Mouse (Mus musculus): ENCODE measurements around the gene Zfp324. TPM values are rescaled to one million over a fixed set of nuclear protein-coding genes. Genes with fewer than 3 reads are reported as not detected.

Gene Zfp324
- 3.5 TPM for total RNA-seq (2023)

DNA sequence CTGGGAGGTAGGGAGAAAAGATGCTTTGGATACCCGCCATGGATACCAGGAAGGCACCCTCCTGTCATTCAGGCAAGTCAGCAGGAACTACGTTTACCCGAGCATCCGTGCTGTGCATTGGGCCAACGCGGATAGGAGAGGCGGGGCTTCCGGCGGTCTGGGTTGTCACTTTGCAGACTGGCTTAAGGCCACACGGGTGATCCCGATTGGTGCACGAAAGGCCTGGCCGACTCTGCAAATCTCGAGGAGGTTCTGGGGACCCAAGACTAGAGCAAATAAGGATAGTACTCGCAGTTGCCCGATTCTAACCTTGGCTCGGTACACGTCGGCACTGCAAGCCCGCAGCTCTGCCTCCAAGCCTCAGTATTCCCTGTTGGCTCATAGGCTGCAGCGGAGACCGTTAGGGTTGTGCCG, at the start of gene Zfp324:
Gene Zfp324, plus strand, starts transcription at position 161 of the 414 bp plus-strand sequence.

DNA sequence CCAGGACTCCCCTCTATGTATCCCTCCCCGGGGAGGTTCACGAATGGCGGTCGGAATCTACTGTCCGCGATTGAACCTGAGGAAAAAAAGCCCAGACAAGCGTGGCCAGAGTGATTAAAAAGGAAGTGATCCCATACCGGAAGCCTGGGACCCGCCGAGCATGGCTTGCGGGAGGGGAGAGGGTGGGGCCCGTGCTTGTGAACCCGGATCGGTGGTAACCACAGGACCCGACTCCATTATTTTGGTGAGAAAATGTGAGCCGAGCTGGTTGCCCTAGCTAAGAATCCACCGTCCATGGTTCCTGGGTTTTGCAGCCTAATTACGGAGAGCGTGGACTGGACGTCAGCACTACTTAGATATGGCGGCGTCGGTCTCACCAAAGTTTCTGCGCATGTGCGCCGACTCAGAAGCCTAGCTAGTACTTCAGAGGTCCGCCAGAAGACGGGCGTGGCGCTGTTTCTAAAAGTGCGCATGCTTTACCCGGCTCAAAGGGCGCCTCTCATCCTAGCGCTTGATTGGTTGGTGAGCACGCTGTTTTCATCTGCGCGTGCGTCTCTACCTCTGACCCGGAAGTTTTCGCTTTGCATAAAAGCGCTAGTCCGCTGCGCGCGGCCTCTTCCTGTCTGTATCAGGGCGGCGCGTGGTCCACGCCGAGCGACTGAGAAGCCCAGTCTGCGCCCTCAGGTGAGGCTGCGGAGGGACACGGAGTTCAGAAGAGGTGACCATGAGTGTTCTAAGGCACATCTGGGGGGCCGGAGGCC, 43.8 kb upstream of the Zfp324 start, which contains the start of gene Rps5:
Gene Rps5, plus strand, starts transcription at position 586 of the 761 bp plus-strand sequence.

DNA sequence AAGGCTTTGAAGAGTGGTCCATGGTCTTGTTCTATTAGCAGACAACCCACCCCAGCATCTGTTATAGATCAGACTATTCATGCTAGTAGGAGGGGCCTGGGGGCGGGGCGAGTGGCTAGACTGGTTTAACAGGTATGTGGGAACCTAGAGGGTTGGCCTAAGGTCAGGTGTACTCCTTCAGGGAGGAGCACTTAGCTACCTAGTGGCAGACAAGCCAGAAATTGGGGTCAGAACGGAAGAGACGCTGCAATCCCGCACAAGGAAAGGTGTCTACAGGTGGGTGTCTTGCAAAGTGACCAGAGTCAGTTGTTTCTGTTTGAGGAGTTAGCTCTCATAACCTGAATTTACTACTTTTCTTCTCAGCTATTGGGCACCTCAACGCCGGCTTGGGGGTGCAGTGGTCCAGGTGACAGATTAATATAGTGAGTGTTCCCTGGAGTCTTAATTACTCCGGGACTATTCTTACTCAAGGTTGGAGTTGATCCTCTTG, 38.4 kb upstream of the Zfp324 start, which contains the start of gene Rnf225:
Gene Rnf225, plus strand, starts transcription at position 226 of the 490 bp plus-strand sequence.

DNA sequence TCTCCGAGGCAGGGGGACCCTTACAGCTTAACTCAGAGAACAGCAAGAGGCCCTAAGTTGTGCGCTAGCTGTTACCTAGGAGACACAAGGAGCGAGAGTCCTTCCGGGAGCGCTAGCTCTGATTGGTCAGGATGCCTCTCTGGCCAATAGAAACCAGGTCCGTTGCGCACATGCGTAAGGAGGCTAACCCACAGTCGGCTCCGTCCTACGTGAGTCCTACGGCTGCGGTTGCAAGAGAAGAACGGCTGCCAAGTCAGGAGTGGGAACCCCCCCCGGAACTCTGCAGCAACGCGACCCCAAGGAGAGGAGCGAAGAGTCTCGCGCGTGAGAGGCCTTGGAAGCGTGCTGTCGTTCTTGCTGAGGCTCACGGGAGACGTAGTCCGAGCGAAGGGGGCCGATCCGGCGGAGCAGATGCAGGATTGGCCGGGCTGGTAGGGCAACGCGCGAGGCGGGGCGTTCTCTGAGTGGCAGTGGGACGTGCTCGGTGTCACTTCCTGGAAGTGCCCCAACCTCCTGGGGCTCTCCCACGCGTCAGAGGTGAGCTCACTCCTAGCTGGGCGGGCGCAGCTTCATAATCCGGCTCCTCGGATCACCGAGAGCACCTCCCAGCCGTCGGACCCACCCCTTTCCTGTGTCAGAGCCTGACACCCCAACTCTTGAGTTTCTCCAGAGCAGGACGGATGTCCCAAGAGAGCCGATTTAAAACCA, 12.2 kb downstream of the Zfp324 start, which contains the start of gene Zfp446:
Gene Zfp446, plus strand, starts transcription at position 167 of the 708 bp plus-strand sequence.

DNA sequence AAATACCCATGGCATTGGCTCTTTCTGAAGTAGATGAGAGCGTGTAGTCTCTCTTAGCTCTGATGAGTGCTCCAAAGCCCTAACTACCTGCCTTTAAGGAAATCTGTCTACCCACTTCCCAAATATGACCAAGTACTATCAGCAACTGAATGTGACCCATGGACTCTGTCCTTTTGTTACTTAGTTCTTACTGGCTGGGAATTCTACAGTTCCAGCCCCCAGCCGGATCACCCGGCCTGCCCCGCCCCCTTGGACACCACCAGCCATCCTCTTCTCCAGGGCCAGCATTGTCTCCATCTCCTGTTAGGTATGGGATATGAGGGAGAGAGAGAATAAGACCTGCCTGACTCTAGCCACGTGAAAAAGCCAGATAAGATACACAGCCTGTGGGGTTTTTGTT, 32.4 kb downstream of the Zfp324 start, which contains the start of gene Slc27a5:
Gene Slc27a5, minus strand, starts transcription at position 140 of the 400 bp plus-strand sequence.

DNA sequence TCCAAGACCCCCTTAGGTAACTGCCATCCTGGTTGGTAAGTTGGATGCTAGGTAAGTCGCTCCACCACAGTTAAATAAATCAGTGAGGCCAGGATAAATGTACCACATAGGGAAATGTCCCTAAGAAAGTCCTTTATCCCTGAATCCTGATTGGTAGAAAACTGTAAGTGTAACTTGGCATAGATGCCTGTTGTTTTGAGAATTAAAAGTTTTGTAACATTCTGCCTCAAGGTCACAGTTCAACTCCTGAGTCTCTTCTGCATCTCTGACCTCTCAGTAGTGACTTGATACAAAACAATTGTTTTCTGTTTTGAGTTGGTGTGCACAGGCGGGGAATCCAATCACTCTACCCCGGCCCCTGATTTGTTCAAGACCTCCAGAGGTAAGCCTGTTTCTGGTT, 33.2 kb downstream of the Zfp324 start, which contains the start of gene Trim28:
Gene Trim28, plus strand, starts transcription at position 264 of the 400 bp plus-strand sequence.

DNA sequence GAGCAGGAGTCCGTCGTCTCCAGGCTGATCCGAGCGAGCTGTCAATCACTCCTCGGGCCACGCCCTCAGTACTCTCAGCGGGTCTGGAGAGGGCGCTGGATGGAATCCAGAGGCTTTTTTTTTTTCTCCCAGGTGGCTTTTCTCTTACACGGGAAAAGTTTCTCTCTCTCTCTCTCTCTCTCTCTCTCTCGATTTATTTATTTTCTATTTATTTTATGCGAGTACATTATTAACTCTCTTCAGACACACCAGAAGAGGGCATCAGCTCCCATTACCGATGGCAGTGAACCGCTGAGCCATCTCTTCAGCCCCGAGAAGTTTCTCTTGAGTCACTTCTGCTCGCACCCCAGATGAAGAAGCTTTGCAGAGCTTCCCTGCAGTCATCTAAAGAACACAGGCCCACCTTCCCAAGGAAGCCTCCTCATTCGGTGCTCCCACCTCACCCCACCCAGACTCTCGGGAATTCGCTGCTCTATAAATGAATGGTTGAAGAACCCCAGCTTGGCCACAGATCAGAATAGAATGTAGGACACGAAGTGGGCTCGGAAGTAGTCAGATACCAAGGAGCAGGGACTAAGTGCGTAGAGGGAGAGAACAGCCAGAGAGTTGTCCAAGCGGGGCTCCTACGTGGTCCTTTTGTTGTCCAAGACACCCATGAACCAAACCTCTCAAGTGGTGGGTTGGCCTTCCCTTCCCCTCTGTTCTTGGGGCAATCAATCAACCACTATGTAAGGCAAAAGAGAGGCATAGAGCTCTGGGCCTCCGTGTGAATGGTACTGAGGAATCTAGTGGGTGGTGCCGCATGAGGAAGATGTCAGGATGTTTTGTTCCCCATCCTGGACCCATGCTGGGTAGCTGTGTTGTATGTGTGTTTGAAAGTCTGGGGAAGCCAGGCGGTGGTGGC, 44.6 kb downstream of the Zfp324 start, which contains the start of gene Zbtb45:
Gene Zbtb45, minus strand, starts transcription at position 30 of the 904 bp plus-strand sequence.

Other genes starting within 250 kb of the Zfp324 start
- gene Vmn2r56, start 230.8 kb upstream of the Zfp324 start, total RNA-seq (2023): not detected
- 18.7 TPM for gene Zscan18, start 162.2 kb upstream of the Zfp324 start, total RNA-seq (2023)
- gene Zfp329, start 147.0 kb upstream of the Zfp324 start, total RNA-seq (2023): 14.3 TPM
- 94.9 TPM for gene Zfp110, start 131.1 kb upstream of the Zfp324 start, total RNA-seq (2023)
- gene Zfp128, start 84.7 kb upstream of the Zfp324 start, total RNA-seq (2023): 1.8 TPM
- gene Zscan22, start 68.0 kb upstream of the Zfp324 start, total RNA-seq (2023): 10.0 TPM
- 2,861 TPM for gene Rps5, start 43.5 kb upstream of the Zfp324 start, total RNA-seq (2023)
- gene Rnf225, start 38.4 kb upstream of the Zfp324 start, total RNA-seq (2023): 1.0 TPM
- 9.0 TPM for gene Zfp446, start 12.0 kb downstream of the Zfp324 start, total RNA-seq (2023)
- gene Slc27a5, start 32.4 kb downstream of the Zfp324 start, total RNA-seq (2023): 0.41 TPM
- 405 TPM for gene Trim28, start 33.3 kb downstream of the Zfp324 start, total RNA-seq (2023)
- gene Zbtb45, start 44.2 kb downstream of the Zfp324 start, total RNA-seq (2023): 17.4 TPM
- gene Chmp2a, start 69.0 kb downstream of the Zfp324 start, total RNA-seq (2023): 106 TPM
- gene Ube2m, start 72.4 kb downstream of the Zfp324 start, total RNA-seq (2023): 84.1 TPM
- gene Mzf1, start 88.9 kb downstream of the Zfp324 start, total RNA-seq (2023): 0.44 TPM
- not detected for gene Vmn1r85, start 129.3 kb downstream of the Zfp324 start, total RNA-seq (2023)
- not detected for gene Vmn1r86, start 154.1 kb downstream of the Zfp324 start, total RNA-seq (2023)
- gene Vmn1r87, start 174.3 kb downstream of the Zfp324 start, total RNA-seq (2023): not detected
- gene Vmn1r88, start 193.7 kb downstream of the Zfp324 start, total RNA-seq (2023): 0.15 TPM
- gene Vmn1r89, start 247.2 kb downstream of the Zfp324 start, total RNA-seq (2023): not detected